Mouse (Mus musculus): Measurements from ENCODE around the gene Arhgap9.

- TF ChIP-seq CTCF (IDR thresholded peaks at IDR 0.05; ENCODE audit: low read depth, low read length) = no peak
- TF ChIP-seq POLR2AphosphoS5 (IDR thresholded peaks at IDR 0.05; ENCODE audit: insufficient replicate concordance, low read depth, low read length) = no peak
- TF ChIP-seq GATA1 (IDR thresholded peaks at IDR 0.05; ENCODE audit: borderline replicate concordance, low read length) = no peak
- no peak for TF ChIP-seq TAL1 (conservative IDR thresholded peaks at IDR 0.05; ENCODE audit: low read depth, low read length)
- no peak for TF ChIP-seq GATA2 (IDR thresholded peaks at IDR 0.05; ENCODE audit: borderline replicate concordance, low read depth, low read length)
Measured at GRCm38 (mm10) chr10:127286194-127286593, 35.6 kb upstream of the Arhgap9 start.
